Mouse (Mus musculus) gastrocnemius, postnatal 25 days (tissue): ENCODE data around the gene Ins1. TPM values are rescaled to one million over a fixed set of nuclear protein-coding genes. Genes with fewer than 3 reads are reported as not detected.

Experiments used
- DNase-seq: peaks from one replicate; pipeline ENCODE4 v3.0.0; 2022
- long read RNA-seq, 2 experiments: library from polyadenylated mRNA; stranded (forward); transcript quantifications; one replicate each; pipeline ENCODE4 v2.0.0; 2021
- total RNA-seq, 2 experiments: library from RNA; stranded (reverse); gene quantifications; 1 replicate in 1 of 2; 2 replicates in 1 of 2; pipeline ENCODE4 v1.2.3; 2021

The Ins1 gene
- total RNA-seq, result not detected
- long read RNA-seq, experiment 1, result 0 reads
- long read RNA-seq, experiment 2, result 0 reads

GRCm38 (mm10) chr19:52263997-52264396 is at the start of gene Ins1:
Gene Ins1 (plus strand): TSS chr19:52264297.
- no peak for DNase-seq
